Mouse (Mus musculus) ES-E14 (cell line): ENCODE results near the gene Lcn12. TPM values are rescaled to one million over a fixed set of nuclear protein-coding genes. Genes with fewer than 3 reads are reported as not detected.

ENCODE experiments used
- DNase-seq: peaks from one replicate; pipeline ENCODE4 v3.0.0-alpha.2; 2013; ENCODE audit warnings: low read depth, low spot score
- H3K27ac ChIP-seq: 2 replicates; pipeline ENCODE4 v1.5.1; 2012; ENCODE audit warnings: low read depth, mild to moderate bottlenecking, low read length, moderate library complexity, mixed read lengths; ENCODE audit not compliant: poor library complexity, insufficient read depth, severe bottlenecking
- H3K36me3 ChIP-seq: 2 replicates; pipeline ENCODE4 v1.6.1; 2012; ENCODE audit warnings: mild to moderate bottlenecking, low read length, moderate library complexity, mixed read lengths; ENCODE audit not compliant: control insufficient read depth, poor library complexity, insufficient read depth, severe bottlenecking
- H3K4me1 ChIP-seq, 2 experiments: fragments of 150-350 bp in 1 of 2; sonication (generic) in 1 of 2; 2 replicates each; pipeline ENCODE4 v1.6.1; 2012; ENCODE audit warnings: low read length in 2 of 2, mild to moderate bottlenecking in 1 of 2, mixed read lengths in 1 of 2; ENCODE audit not compliant: control insufficient read depth in 2 of 2, insufficient read depth in 2 of 2, poor library complexity in 1 of 2
- H3K4me3 ChIP-seq, 2 experiments: fragments of 150-350 bp in 1 of 2; sonication (generic) in 1 of 2; 2 replicates each; pipeline ENCODE4 v1.5.1; 2012; ENCODE audit warnings: low read length in 2 of 2, low read depth in 1 of 2, mild to moderate bottlenecking in 1 of 2, mixed read lengths in 1 of 2; ENCODE audit not compliant: insufficient read depth in 1 of 2, poor library complexity in 1 of 2, severe bottlenecking in 1 of 2
- H3K9ac ChIP-seq: 2 replicates; pipeline ENCODE4 v1.6.1; 2012; ENCODE audit warnings: low read depth, mild to moderate bottlenecking, low read length, mixed read lengths; ENCODE audit not compliant: poor library complexity, insufficient read depth, severe bottlenecking
- H3K9me3 ChIP-seq: fragments of 150-350 bp; sonication (generic); 2 replicates; pipeline ENCODE4 v1.6.1; 2012; ENCODE audit warnings: low read depth, mild to moderate bottlenecking, low read length; ENCODE audit not compliant: control insufficient read depth, insufficient read depth
- CHD2 ChIP-seq: IDR thresholded peaks from 2 replicates; pipeline ENCODE4 v1.6.1; 2014; ENCODE audit warnings: mild to moderate bottlenecking, low read depth, low read length, inconsistent platforms
- HCFC1 ChIP-seq: IDR thresholded peaks from 2 replicates; pipeline ENCODE4 v1.6.1; 2012; ENCODE audit warnings: low read length, inconsistent platforms, borderline replicate concordance; ENCODE audit not compliant: insufficient read depth
- MAFK ChIP-seq: IDR thresholded peaks from 2 replicates; pipeline ENCODE4 v1.6.1; 2014; ENCODE audit warnings: mild to moderate bottlenecking, low read depth, low read length, inconsistent platforms; ENCODE audit not compliant: insufficient read depth
- ZC3H11A ChIP-seq: IDR thresholded peaks from 2 replicates; pipeline ENCODE4 v1.6.1; 2012; ENCODE audit warnings: low read depth, mild to moderate bottlenecking, inconsistent platforms, low read length, borderline replicate concordance
- ZNF384 ChIP-seq: IDR thresholded peaks from 2 replicates; pipeline ENCODE4 v1.6.1; 2012; ENCODE audit warnings: low read depth, low read length, inconsistent platforms
- in situ Hi-C, 2 experiments: fragments of 600-800 bp; cut with MboI; formaldehyde crosslinking; loops; one replicate each; pipeline ENCODE4 v1.15.1; 2025; ENCODE audit warnings: low sequenced_read_pairs in 2 of 2, inconsistent platforms in 1 of 2; ENCODE audit not compliant: unreplicated experiment in 2 of 2
- total RNA-seq: library from RNA; depleted of rRNA; stranded (reverse); fragments of 300-350 nt; gene quantifications from 2 replicates; pipeline ENCODE4 v1.2.3, GENCODE M21; 2012; rRNA removed

The Lcn12 gene
- total RNA-seq = not detected in 2 replicates

DNA sequence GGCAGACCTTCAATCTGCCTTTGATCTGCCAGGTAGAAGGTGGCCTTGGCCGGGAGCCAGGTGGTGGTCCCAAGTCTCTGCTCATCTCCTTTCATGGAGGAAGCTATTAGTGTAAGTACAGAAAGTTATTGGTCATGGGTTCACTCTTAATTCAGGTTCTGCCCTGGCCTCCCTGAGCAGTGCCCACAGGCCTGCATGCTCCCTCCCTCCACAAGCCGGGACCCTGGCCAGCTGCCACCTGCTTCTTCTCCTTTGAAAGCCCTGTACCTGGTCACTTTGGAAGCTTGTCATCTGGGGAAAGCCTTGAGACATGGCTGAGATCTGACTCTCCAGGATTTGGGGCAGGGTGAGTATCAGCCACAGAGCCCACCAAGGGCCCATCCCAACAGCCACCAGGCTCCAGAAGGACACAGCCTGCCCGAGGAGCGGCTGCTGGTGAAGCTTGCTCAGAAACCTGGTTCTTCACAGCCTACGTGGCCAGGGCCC lies at the start of gene Lcn12:
TSS of gene Lcn12 (minus strand) at position 436 of the 486 bp plus-strand sequence.
- H3K4me1 ChIP-seq = peaks cover 0 to 7% of the 10 kb centered on the region in 2 experiments; a peak in 1 of 4 replicates
- H3K36me3 ChIP-seq = no peaks in the 10 kb centered on the region
- no peaks in the 10 kb centered on the region for H3K9me3 ChIP-seq
- TF ChIP-seq MAFK (no peak), CHD2 (no peak)
- H3K4me3 ChIP-seq = no peak within 1 kb of the TSS
- in situ Hi-C loops = no loop called here
- H3K9ac ChIP-seq = no peak within 1 kb of the TSS
- DNase-seq = no peak
- no peak within 1 kb of the TSS for H3K27ac ChIP-seq

- Histone ChIP-seq H3K9me3 (no peaks in the 10 kb centered on the region), H3K9ac (no peak overlapping the region), H3K4me1 (peaks cover 0 to 3% of the 10 kb centered on the region in 2 experiments; a peak in 1 of 4 replicates), H3K36me3 (peaks cover 6% of the 10 kb centered on the region; the same call in 1 of the 2 replicates), H3K4me3 (no peak overlapping the region), H3K27ac (no peak overlapping the region)
- no peak for DNase-seq
- no peak for TF ChIP-seq CHD2
- no peak for TF ChIP-seq ZC3H11A
- TF ChIP-seq ZNF384 = no peak
- TF ChIP-seq HCFC1 = no peak
- TF ChIP-seq MAFK = no peak
- in situ Hi-C loops = no loop called here
Observed at GRCm38 (mm10) chr2:25541644-25542367, 48.1 kb upstream of the Lcn12 start.

DNA sequence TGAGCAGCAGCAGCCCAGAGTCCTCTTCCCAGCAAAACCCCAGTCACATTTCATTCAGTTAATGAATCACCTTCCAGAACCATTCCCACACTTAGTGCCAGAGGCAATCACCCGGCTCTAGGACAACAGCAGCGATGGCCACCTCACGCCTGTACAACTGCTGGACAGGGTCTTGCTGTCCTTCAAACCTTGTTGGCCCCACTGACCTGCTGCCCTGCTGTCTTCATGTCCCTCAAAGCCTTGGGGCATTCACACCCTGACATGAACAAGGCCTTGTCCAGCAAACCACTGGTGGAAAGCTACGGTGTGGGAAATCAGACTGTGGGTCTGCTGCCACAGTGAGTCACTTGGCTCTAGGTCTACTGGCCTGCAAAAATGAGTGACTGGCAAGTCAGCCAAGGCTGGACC lies 46.8 kb upstream of the Lcn12 start:
- Histone ChIP-seq H3K9me3 (no peaks in the 10 kb centered on the region), H3K27ac (no peak overlapping the region), H3K4me1 (no peaks in the 10 kb centered on the region), H3K9ac (no peak overlapping the region), H3K36me3 (peaks cover 9% of the 10 kb centered on the region; the same call in 1 of the 2 replicates), H3K4me3 (no peak overlapping the region)
- no peak for DNase-seq
- no peak for TF ChIP-seq HCFC1
- no peak for TF ChIP-seq CHD2
- TF ChIP-seq ZC3H11A = no peak
- TF ChIP-seq ZNF384 = no peak
- no peak for TF ChIP-seq MAFK
- in situ Hi-C loops = no loop called here

- DNase-seq = no peak
- in situ Hi-C loops = no loop called here
- H3K9ac ChIP-seq = no peak overlapping the region
- no peaks in the 10 kb centered on the region for H3K4me1 ChIP-seq
- H3K9me3 ChIP-seq = no peaks in the 10 kb centered on the region
- H3K36me3 ChIP-seq = peaks cover 12% of the 10 kb centered on the region; the same call in 1 of the 2 replicates
- no peak overlapping the region for H3K27ac ChIP-seq
- H3K4me3 ChIP-seq = no peak overlapping the region
- TF ChIP-seq ZC3H11A (no peak), HCFC1 (no peak), MAFK (no peak), CHD2 (no peak), ZNF384 (no peak)
Observed at GRCm38 (mm10) chr2:25536531-25536930, 42.8 kb upstream of the Lcn12 start.

DNA sequence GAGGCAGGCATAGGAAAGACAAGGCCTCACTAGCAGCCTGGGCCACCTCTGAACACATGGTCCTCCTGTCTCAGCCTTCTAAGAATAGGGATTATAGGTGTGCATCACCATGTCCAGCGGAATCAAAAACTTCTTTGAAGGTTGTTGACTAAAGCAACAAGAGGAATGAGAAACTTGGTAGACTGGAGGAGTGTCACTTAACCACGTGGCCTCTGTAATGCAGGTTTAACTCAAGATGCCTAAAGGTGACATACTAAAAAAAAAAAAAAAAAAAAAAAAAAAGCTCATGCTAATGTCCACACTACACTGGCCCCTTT lies 41.1 kb upstream of the Lcn12 start:
- no peak overlapping the region for H3K4me3 ChIP-seq
- H3K9me3 ChIP-seq = no peaks in the 10 kb centered on the region
- no peak overlapping the region for H3K27ac ChIP-seq
- no peak for TF ChIP-seq ZC3H11A
- 0 out of 2 replicates have a peak, but pooled peaks have one; percentile 22 for TF ChIP-seq ZNF384
- TF ChIP-seq HCFC1 = no peak
- no peak for TF ChIP-seq MAFK
- no peak for DNase-seq
- peaks cover 16% of the 10 kb centered on the region; the same call in 1 of the 2 replicates for H3K36me3 ChIP-seq
- no peak overlapping the region for H3K9ac ChIP-seq
- in situ Hi-C loops = no loop called here
- H3K4me1 ChIP-seq = no peaks in the 10 kb centered on the region
